Mouse (Mus musculus) forebrain, embryonic 10.5 days (tissue): Measurements from ENCODE around the gene Mrpl24. TPM values are rescaled to one million over a fixed set of nuclear protein-coding genes. Genes with fewer than 3 reads are reported as not detected.

ENCODE experiments used
- polyA plus RNA-seq: library from polyadenylated mRNA; unstranded; fragments of >200 nt; fragmentation: Nextera tagmentation; extraction: Ambion mirVana; gene quantifications from 2 replicates; pipeline ENCODE4 v1.2.1, GENCODE M21; 2016

Gene Mrpl24
- polyA plus RNA-seq, 1 experiment from 2014 or later = 74.8 TPM

Other genes with a start within 250 kb of the Mrpl24 start
- gene Lrrc71, start 170.9 kb upstream of the Mrpl24 start, polyA plus RNA-seq = 0.31 and 0.32 TPM in 2 replicates
- 0.38 and 0.46 TPM in 2 replicates for gene Ntrk1, start 124.3 kb upstream of the Mrpl24 start, polyA plus RNA-seq
- gene Insrr, start 122.6 kb upstream of the Mrpl24 start, polyA plus RNA-seq = 0.06 and 0.14 TPM in 2 replicates
- gene Pear1, start 95.2 kb upstream of the Mrpl24 start, polyA plus RNA-seq = 10.7 and 11.2 TPM in 2 replicates
- 0.09 and 0.10 TPM in 2 replicates for gene Sh2d2a, start 72.8 kb upstream of the Mrpl24 start, polyA plus RNA-seq
- 16.9 and 17.3 TPM in 2 replicates for gene Prcc, start 33.9 kb upstream of the Mrpl24 start, polyA plus RNA-seq
- gene Hdgf, start 13.2 kb upstream of the Mrpl24 start, polyA plus RNA-seq = 199 and 219 TPM in 2 replicates
- 87.7 and 88.3 TPM in 2 replicates for gene Isg20l2, start 10.8 kb downstream of the Mrpl24 start, polyA plus RNA-seq
- 19.1 and 22.8 TPM in 2 replicates for gene Rrnad1, start 11.2 kb downstream of the Mrpl24 start, polyA plus RNA-seq
- gene Crabp2, start 29.2 kb downstream of the Mrpl24 start, polyA plus RNA-seq = 834 and 866 TPM in 2 replicates
- gene Nes, start 51.6 kb downstream of the Mrpl24 start, polyA plus RNA-seq = 81.2 and 86.9 TPM in 2 replicates
- 0.17 TPM in 2 replicates for gene Bcan, start 80.7 kb downstream of the Mrpl24 start, polyA plus RNA-seq
- gene Hapln2, start 108.1 kb downstream of the Mrpl24 start, polyA plus RNA-seq = not detected in 2 replicates
- 52.4 and 54.5 TPM in 2 replicates for gene Gpatch4, start 123.6 kb downstream of the Mrpl24 start, polyA plus RNA-seq
- gene Naxe, start 139.0 kb downstream of the Mrpl24 start, polyA plus RNA-seq = 125 and 134 TPM in 2 replicates
- gene Ttc24, start 158.8 kb downstream of the Mrpl24 start, polyA plus RNA-seq = not detected in 2 replicates
- gene Iqgap3, start 162.5 kb downstream of the Mrpl24 start, polyA plus RNA-seq = 30.3 and 30.4 TPM in 2 replicates
- gene Mef2d, start 222.9 kb downstream of the Mrpl24 start, polyA plus RNA-seq = 9.4 and 11.1 TPM in 2 replicates